Mouse (Mus musculus) lung, embryonic 16.5 days (tissue): Measurements from ENCODE around the gene Alk. TPM values are rescaled to one million over a fixed set of nuclear protein-coding genes. Genes with fewer than 3 reads are reported as not detected.

Experiments used
- ATAC-seq: fragments of 200-750 bp; cut with Nextera tagmentation; 2 replicates; pipeline ENCODE4 v1.8.0; 2017; ENCODE audit warnings: low read depth, mild to moderate bottlenecking, moderate library complexity
- H3K27ac ChIP-seq: fragments of 300-500 bp; sonication (generic); 2 replicates; pipeline ENCODE4 v1.5.1; 2014; ENCODE audit warnings: mild to moderate bottlenecking, control low read depth, low read length
- H3K27me3 ChIP-seq: fragments of 300-500 bp; sonication (generic); 2 replicates; pipeline ENCODE4 v1.6.1; 2014; ENCODE audit warnings: low read depth, low read length, mixed read lengths; ENCODE audit not compliant: control insufficient read depth, insufficient read depth
- H3K36me3 ChIP-seq: fragments of 300-500 bp; sonication (generic); 2 replicates; pipeline ENCODE4 v1.6.1; 2014; ENCODE audit warnings: low read length; ENCODE audit not compliant: control insufficient read depth, insufficient read depth
- H3K4me1 ChIP-seq: fragments of 300-500 bp; sonication (generic); replicated peaks from 2 replicates; pipeline ENCODE4 v1.6.1; 2014; ENCODE audit warnings: low read length, mixed read lengths; ENCODE audit not compliant: control insufficient read depth, insufficient read depth
- H3K4me2 ChIP-seq: fragments of 300-500 bp; sonication (generic); 2 replicates; pipeline ENCODE4 v1.6.1; 2014; ENCODE audit warnings: low read depth, low read length, control low read depth
- H3K4me3 ChIP-seq: fragments of 300-500 bp; sonication (generic); 2 replicates; pipeline ENCODE4 v1.5.1; 2014; ENCODE audit warnings: mild to moderate bottlenecking, low read length, control low read depth
- H3K9ac ChIP-seq: fragments of 300-500 bp; sonication (generic); 2 replicates; pipeline ENCODE4 v1.6.1; 2014; ENCODE audit warnings: low read length, control low read depth
- H3K9me3 ChIP-seq: fragments of 300-500 bp; sonication (generic); 2 replicates; pipeline ENCODE4 v1.6.1; 2016; ENCODE audit warnings: low read length; ENCODE audit not compliant: control insufficient read depth
- WGBS: fragments of 180-500 bp; shearing (Covaris S2); extraction: QIAGEN DNeasy Blood & Tissue Kit; methylation state at CpG from one replicate; pipeline ENCODE4 v1.1.7; 2014; 5-methylcytosine and 5-hydroxymethylcytosine counted together
- polyA plus RNA-seq: library from polyadenylated mRNA; unstranded; fragments of >200 nt; fragmentation: Nextera tagmentation; extraction: Ambion mirVana; gene quantifications from 2 replicates; pipeline ENCODE4 v1.2.1, GENCODE M21; 2015

Gene Alk
- polyA plus RNA-seq, 1 experiment from 2014 or later = not detected

DNA sequence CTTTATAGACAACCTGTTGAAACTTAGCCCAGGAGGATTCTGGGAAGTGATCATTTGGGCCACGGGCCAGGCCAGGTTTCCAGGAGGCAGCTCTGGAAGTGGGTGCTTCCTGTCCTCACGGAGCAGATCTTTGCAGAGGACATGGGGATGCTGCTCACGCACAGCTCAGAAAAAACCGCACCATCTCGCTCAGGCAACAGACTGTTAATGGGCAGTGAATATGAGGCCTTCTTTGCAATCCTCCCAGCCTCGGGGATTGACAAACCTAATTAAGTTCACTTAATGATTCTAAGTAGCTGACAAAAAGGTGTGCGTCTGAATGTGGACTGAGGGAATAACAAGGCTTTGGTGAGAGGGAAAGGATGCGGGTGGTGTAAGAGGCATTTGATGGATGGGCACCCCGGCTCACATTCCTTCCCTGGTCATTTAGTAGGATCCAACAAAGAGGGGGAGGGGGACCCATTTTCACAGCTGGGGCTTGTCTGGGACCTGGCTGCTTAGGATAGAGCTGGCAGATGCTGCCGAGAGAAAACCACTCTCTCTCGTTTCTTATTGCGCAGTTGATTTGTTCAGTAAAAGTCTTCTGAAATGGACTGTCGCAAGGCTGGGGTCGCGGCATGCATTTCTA is 650.1 kb downstream of the Alk start:
- Histone ChIP-seq H3K27me3 (no peaks in the 10 kb centered on the region), H3K4me1 (no peaks in the 10 kb centered on the region), H3K9ac (no peak overlapping the region), H3K36me3 (no peaks in the 10 kb centered on the region), H3K9me3 (0 out of 2 replicates have a peak, but pooled peaks cover 6% of the 10 kb centered on the region), H3K27ac (no peak overlapping the region), H3K4me2 (no peak overlapping the region), H3K4me3 (no peak overlapping the region)
- 71% methylated on average over 15 of the region's 15 CpGs for WGBS
- ATAC-seq = no peak

GRCm38 (mm10) chr17:71950968-71951367 is 653.5 kb downstream of the Alk start:
- no peak for ATAC-seq
- Histone ChIP-seq H3K9ac (no peak overlapping the region), H3K27me3 (no peaks in the 10 kb centered on the region), H3K27ac (no peak overlapping the region), H3K4me2 (no peak overlapping the region), H3K4me1 (no peaks in the 10 kb centered on the region), H3K36me3 (no peaks in the 10 kb centered on the region), H3K4me3 (no peak overlapping the region), H3K9me3 (0 out of 2 replicates have a peak, but pooled peaks cover 6% of the 10 kb centered on the region)
- WGBS = 52% methylated on average over 5 of the region's 5 CpGs

DNA sequence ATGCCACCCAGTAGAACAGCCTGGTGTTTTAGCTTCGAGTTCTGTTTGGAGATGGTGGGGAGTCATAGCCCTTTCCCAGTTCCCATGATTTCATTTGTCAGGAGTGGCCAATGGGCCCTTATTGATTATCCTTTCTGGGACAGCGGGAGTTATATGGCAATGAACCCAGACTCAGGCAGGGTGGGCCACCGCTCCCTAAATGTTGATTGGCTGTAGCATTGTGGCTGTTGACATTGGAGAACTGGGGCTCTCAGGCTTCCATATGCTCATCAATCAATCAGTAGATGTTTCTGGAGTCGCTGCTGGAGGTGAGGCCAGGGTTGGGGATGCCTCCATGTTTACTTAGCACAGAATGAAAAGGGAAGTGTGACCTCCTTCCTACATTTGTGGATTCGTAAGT is 655.7 kb downstream of the Alk start:
- H3K4me2 ChIP-seq = no peak overlapping the region

DNA sequence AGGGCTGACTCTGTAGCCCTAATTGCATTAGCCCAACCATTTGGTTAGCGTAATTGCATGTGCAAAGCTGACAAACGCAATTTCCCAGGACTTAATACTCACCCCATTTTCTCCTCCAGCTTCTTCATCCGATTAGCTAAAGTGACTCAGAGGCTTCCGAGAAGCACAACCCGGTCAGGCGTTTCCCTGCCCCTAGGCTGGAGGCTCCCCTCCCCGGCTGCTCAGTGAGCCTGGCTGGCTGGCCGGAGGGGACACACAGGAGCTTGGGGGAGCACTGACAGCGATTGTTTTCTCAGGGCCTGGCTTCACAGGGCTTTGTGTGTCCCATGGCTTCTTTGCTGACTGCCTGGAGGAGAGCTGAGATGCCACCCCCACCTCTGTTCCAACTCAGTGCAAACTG is 657.0 kb downstream of the Alk start:
- no peaks in the 10 kb centered on the region for H3K9me3 ChIP-seq
- no peaks in the 10 kb centered on the region for H3K36me3 ChIP-seq
- 21% methylated on average over 9 of the region's 9 CpGs for WGBS
- H3K27me3 ChIP-seq = no peaks in the 10 kb centered on the region
- ATAC-seq = no peak
- no peaks in the 10 kb centered on the region for H3K4me1 ChIP-seq
- H3K4me2 ChIP-seq = no peak overlapping the region
- no peak overlapping the region for H3K27ac ChIP-seq
- H3K4me3 ChIP-seq = no peak overlapping the region
- H3K9ac ChIP-seq = no peak overlapping the region

More for the DNA sequence above, 655.7 kb downstream of the Alk start:
- H3K9me3 ChIP-seq = no peaks in the 10 kb centered on the region
- no peak overlapping the region for H3K4me3 ChIP-seq
- ATAC-seq = no peak
- no peaks in the 10 kb centered on the region for H3K4me1 ChIP-seq
- 42% methylated on average over 5 of the region's 5 CpGs for WGBS
- H3K9ac ChIP-seq = no peak overlapping the region
- H3K36me3 ChIP-seq = no peaks in the 10 kb centered on the region
- H3K27ac ChIP-seq = no peak overlapping the region
- H3K27me3 ChIP-seq = no peaks in the 10 kb centered on the region

GRCm38 (mm10) chr17:71944020-71944419 is 660.4 kb downstream of the Alk start:
- WGBS = 79% methylated on average over 5 of the region's 5 CpGs
- no peak overlapping the region for H3K9ac ChIP-seq
- no peak overlapping the region for H3K4me3 ChIP-seq
- no peak overlapping the region for H3K4me2 ChIP-seq
- ATAC-seq = no peak
- no peaks in the 10 kb centered on the region for H3K4me1 ChIP-seq
- no peak overlapping the region for H3K27ac ChIP-seq
- no peaks in the 10 kb centered on the region for H3K27me3 ChIP-seq
- H3K9me3 ChIP-seq = no peaks in the 10 kb centered on the region
- H3K36me3 ChIP-seq = no peaks in the 10 kb centered on the region

GRCm38 (mm10) chr17:71942052-71942451 is 662.4 kb downstream of the Alk start:
- Histone ChIP-seq H3K27me3 (no peaks in the 10 kb centered on the region), H3K9ac (no peak overlapping the region), H3K4me1 (no peaks in the 10 kb centered on the region), H3K36me3 (no peaks in the 10 kb centered on the region), H3K27ac (no peak overlapping the region), H3K9me3 (no peaks in the 10 kb centered on the region), H3K4me3 (no peak overlapping the region), H3K4me2 (no peak overlapping the region)
- ATAC-seq = no peak; the same call in 1 of the 2 replicates

DNA sequence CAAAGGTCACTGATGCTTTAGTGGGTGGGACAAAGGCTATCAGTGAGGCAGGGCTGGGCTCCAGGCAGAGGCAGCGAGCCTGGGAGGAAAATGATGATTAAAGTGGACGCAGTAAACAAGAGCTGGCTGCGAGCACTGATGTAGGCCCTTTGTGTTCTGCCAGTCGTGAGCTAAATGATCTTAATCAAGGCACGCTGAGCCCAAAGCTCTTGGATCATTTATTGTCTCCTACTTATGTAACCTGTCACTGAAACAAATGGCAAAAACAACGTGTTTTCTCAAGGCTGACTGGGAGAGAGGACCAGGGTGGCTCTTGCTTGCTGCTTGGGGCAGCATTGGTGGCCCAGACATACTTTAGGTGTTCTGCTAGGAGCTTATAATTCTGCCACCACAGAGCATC is 663.0 kb downstream of the Alk start:
- no peak overlapping the region for H3K4me2 ChIP-seq
- H3K27me3 ChIP-seq = no peaks in the 10 kb centered on the region
- WGBS = 33% methylated on average over 6 of the region's 6 CpGs
- no peak for ATAC-seq
- H3K27ac ChIP-seq = no peak overlapping the region
- no peak overlapping the region for H3K9ac ChIP-seq
- no peaks in the 10 kb centered on the region for H3K36me3 ChIP-seq
- no peak overlapping the region for H3K4me3 ChIP-seq
- no peaks in the 10 kb centered on the region for H3K4me1 ChIP-seq
- no peaks in the 10 kb centered on the region for H3K9me3 ChIP-seq

- Histone ChIP-seq H3K9ac (no peak overlapping the region), H3K27me3 (no peaks in the 10 kb centered on the region)
- ATAC-seq = no peak
Observed at GRCm38 (mm10) chr17:71936681-71937080, 667.7 kb downstream of the Alk start.

DNA sequence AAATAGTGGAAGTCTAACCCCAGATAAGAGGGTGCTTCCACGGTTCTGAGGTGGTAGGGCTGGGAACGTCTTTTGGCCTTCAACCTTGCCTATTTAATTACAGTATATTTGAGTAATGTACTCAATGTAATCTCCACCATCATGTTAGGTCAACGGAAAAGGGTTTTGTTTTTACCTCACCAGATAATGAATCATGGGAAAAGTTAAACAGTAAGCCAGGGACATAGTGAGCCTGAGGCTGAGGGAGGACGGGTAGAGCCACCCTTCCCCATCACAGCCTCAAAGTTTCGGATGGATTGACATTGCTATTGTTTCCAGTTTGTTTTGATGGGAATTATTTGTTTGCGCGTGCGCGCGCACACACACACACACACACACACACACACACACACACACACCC is 668.6 kb downstream of the Alk start:
- no peak for ATAC-seq
- H3K4me2 ChIP-seq = no peak overlapping the region
- H3K4me3 ChIP-seq = no peak overlapping the region
- no peaks in the 10 kb centered on the region for H3K27me3 ChIP-seq
- H3K9me3 ChIP-seq = no peaks in the 10 kb centered on the region
- H3K9ac ChIP-seq = no peak overlapping the region
- 68% methylated on average over 10 of the region's 10 CpGs for WGBS
- H3K27ac ChIP-seq = no peak overlapping the region
- H3K4me1 ChIP-seq = no peaks in the 10 kb centered on the region
- H3K36me3 ChIP-seq = no peaks in the 10 kb centered on the region

More at GRCm38 (mm10) chr17:71936681-71937080, 667.7 kb downstream of the Alk start:
- Histone ChIP-seq H3K4me1 (no peaks in the 10 kb centered on the region), H3K9me3 (no peaks in the 10 kb centered on the region), H3K4me3 (no peak overlapping the region), H3K27ac (no peak overlapping the region), H3K4me2 (no peak overlapping the region), H3K36me3 (no peaks in the 10 kb centered on the region)

DNA sequence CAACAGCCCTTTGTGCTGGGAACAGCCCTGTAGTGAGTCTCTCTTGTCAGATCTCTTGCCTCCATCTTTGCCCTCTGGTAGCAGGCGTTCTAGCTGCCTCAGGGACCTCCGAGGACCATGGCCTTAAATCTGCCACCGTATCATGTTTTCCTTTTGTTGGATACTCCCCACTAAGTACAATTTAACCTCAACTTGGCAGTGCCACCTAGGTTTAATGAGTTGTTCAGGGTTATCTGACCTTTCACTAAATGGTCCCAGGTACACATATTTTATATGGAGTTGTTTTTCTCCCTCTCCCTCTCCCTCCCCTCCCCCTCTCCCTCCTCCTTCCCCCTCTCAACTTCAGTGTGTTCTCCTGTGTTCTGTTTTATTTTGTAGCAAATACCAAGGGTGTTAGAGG is 669.1 kb downstream of the Alk start:
- no peak for ATAC-seq
- no peak overlapping the region for H3K4me3 ChIP-seq
- no peak overlapping the region for H3K9ac ChIP-seq
- no peaks in the 10 kb centered on the region for H3K9me3 ChIP-seq
- no peaks in the 10 kb centered on the region for H3K4me1 ChIP-seq
- no peaks in the 10 kb centered on the region for H3K27me3 ChIP-seq
- H3K36me3 ChIP-seq = no peaks in the 10 kb centered on the region
- no peak overlapping the region for H3K4me2 ChIP-seq
- 68% methylated on average over 3 of the region's 3 CpGs for WGBS
- no peak overlapping the region for H3K27ac ChIP-seq
